Mouse (Mus musculus) limb, embryonic 10.5 days (tissue): ENCODE measurements at regions not wholly inside any gene's neighbourhood (a gene's known extent, or its start where the extent isn't known, plus 50 kb on each side); places are given as distances from the start of the nearest gene placed in this dataset.

Experiments used
- DNase-seq: peaks from one replicate; pipeline ENCODE4 v3.0.0-alpha.2; 2017; ENCODE audit warnings: low spot score
- H3K27ac ChIP-seq: fragments of 300-500 bp; sonication (generic); 2 replicates; pipeline ENCODE4 v1.5.1; 2016; ENCODE audit warnings: mild to moderate bottlenecking
- H3K27me3 ChIP-seq: fragments of 300-500 bp; sonication (generic); 2 replicates; pipeline ENCODE4 v1.6.1; 2016; ENCODE audit warnings: low read depth, mild to moderate bottlenecking; ENCODE audit not compliant: poor library complexity, severe bottlenecking
- H3K36me3 ChIP-seq: fragments of 300-500 bp; sonication (generic); 2 replicates; pipeline ENCODE4 v1.6.1; 2016; ENCODE audit warnings: mild to moderate bottlenecking, moderate library complexity
- H3K4me1 ChIP-seq: fragments of 300-500 bp; sonication (generic); 2 replicates; pipeline ENCODE4 v1.6.1; 2016
- H3K4me3 ChIP-seq: fragments of 300-500 bp; sonication (generic); 2 replicates; pipeline ENCODE4 v1.5.1; 2016; ENCODE audit warnings: mild to moderate bottlenecking, moderate library complexity
- H3K9me3 ChIP-seq: fragments of 300-500 bp; sonication (generic); replicated peaks from 2 replicates; pipeline ENCODE4 v1.6.1; 2016; ENCODE audit warnings: mild to moderate bottlenecking
- WGBS: fragments of 180-500 bp; shearing (Covaris S2); methylation state at CpG from one replicate; pipeline ENCODE4 v1.1.7; 2016; 5-methylcytosine and 5-hydroxymethylcytosine counted together

- Histone ChIP-seq H3K36me3 (no peaks in the 10 kb centered on the region), H3K27ac (no peak overlapping the region), H3K9me3 (no peaks in the 10 kb centered on the region), H3K4me1 (0 out of 2 replicates have a peak, but pooled peaks cover 6% of the 10 kb centered on the region), H3K4me3 (no peak overlapping the region), H3K27me3 (peaks cover 40% of the 10 kb centered on the region)
- 70% methylated on average over 12 of the region's 12 CpGs for WGBS
- no peak for DNase-seq
Measured at GRCm38 (mm10) chr11:84722658-84723201, 96.6 kb downstream of the Mrm1 start.

DNA sequence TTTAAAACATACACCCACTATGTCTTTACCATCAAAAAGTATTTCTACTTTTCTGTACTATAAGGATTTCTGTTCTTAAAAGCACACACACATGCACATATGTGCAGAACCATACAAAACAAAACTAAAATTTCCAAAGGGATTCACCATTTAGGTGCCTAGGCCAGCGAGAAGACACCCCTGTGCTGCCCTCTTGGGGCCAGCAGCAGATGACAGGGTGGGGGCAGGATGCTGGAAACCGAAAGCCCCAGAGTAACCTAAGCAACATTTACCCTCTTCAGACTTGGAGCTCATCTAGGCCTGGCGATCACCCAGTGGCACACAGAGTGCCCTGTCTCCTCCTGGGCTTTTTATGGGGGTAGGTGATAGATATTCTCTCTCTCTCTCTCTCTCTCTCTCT, 97.3 kb downstream of the Mrm1 start:
- Histone ChIP-seq H3K27me3 (peaks cover 40% of the 10 kb centered on the region), H3K4me3 (no peak overlapping the region), H3K36me3 (no peaks in the 10 kb centered on the region), H3K4me1 (0 out of 2 replicates have a peak, but pooled peaks cover 6% of the 10 kb centered on the region), H3K27ac (no peak overlapping the region), H3K9me3 (no peaks in the 10 kb centered on the region)
- 30% methylated on average over 3 of the region's 3 CpGs for WGBS
- DNase-seq = no peak

- no peaks in the 10 kb centered on the region for H3K36me3 ChIP-seq
- H3K9me3 ChIP-seq = no peaks in the 10 kb centered on the region
- H3K4me1 ChIP-seq = 0 out of 2 replicates have a peak, but pooled peaks cover 3% of the 10 kb centered on the region
- H3K27me3 ChIP-seq = peaks cover 37% of the 10 kb centered on the region
- no peak for DNase-seq
- H3K27ac ChIP-seq = no peak overlapping the region
- H3K4me3 ChIP-seq = no peak overlapping the region
- WGBS = 70% methylated on average over 2 of the region's 2 CpGs
Measured at GRCm38 (mm10) chr11:84721150-84721549, 98.2 kb downstream of the Mrm1 start.

DNA sequence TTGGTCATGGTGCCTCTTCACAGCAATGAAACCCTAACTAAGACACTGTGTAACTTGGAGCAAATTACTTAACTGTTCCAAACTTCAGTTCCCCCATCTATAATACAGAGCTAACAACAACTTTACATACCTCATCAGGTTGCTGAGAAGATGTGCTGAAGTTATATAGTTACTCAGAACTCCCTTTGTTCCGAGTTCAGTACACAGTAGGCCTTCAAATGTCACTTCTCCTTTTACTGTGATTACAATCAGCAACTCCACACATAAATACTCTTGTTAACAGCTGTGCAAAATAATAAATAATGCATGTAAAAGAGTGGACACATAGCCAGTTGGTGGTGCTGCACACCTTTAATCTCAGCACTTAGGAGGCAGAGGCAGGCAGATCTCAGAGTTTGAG, 99.5 kb downstream of the Mrm1 start:
- no peaks in the 10 kb centered on the region for H3K36me3 ChIP-seq
- no peak for DNase-seq
- no peaks in the 10 kb centered on the region for H3K9me3 ChIP-seq
- peaks cover 3% of the 10 kb centered on the region for H3K4me1 ChIP-seq
- peaks cover 30% of the 10 kb centered on the region for H3K27me3 ChIP-seq
- H3K4me3 ChIP-seq = no peak overlapping the region
- 88% methylated on average over 1 of the region's 1 CpGs for WGBS
- no peak overlapping the region for H3K27ac ChIP-seq

DNA sequence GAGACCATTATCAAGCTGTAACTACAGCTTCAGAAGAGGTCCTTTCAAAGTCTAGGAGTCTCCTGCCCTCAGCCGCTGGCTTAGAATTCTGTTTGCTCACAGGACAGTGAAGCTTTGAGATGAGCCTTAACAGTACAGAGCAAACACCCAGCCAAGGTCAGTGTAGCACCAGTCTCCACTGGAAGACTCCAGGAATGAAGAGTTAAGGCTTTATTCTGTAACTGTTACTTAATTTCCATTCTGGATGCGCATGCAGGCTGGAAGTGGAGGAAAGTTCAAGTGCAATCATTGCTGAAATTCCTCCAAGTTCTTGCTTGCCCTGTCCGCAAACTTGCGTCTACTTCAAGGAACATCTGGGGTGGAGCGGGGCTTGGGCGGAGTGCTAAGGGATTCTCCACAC, 106.6 kb downstream of the Mrm1 start:
- Histone ChIP-seq H3K4me1 (peaks cover 59% of the 10 kb centered on the region), H3K4me3 (no peak overlapping the region), H3K9me3 (no peaks in the 10 kb centered on the region), H3K36me3 (no peaks in the 10 kb centered on the region), H3K27me3 (peaks cover 18% of the 10 kb centered on the region), H3K27ac (no peak overlapping the region)
- 93% methylated on average over 6 of the region's 6 CpGs for WGBS
- no peak for DNase-seq

GRCm38 (mm10) chr11:84711886-84712285, 107.4 kb downstream of the Mrm1 start:
- no peaks in the 10 kb centered on the region for H3K9me3 ChIP-seq
- 68% methylated on average over 6 of the region's 6 CpGs for WGBS
- peaks cover 25% of the 10 kb centered on the region for H3K27me3 ChIP-seq
- H3K4me1 ChIP-seq = peaks cover 67% of the 10 kb centered on the region
- H3K36me3 ChIP-seq = no peaks in the 10 kb centered on the region
- H3K27ac ChIP-seq = no peak overlapping the region
- no peak overlapping the region for H3K4me3 ChIP-seq
- no peak for DNase-seq

- Histone ChIP-seq H3K27ac (peak overlapping the region; percentile 56), H3K9me3 (no peaks in the 10 kb centered on the region), H3K4me1 (peaks cover 61% of the 10 kb centered on the region), H3K36me3 (no peaks in the 10 kb centered on the region), H3K27me3 (peaks cover 40% of the 10 kb centered on the region), H3K4me3 (no peak overlapping the region)
- 58% methylated on average over 10 of the region's 10 CpGs for WGBS
- no peak for DNase-seq
Measured at GRCm38 (mm10) chr11:84708222-84708730, 111.0 kb downstream of the Mrm1 start.

GRCm38 (mm10) chr11:84707772-84708171, 111.5 kb downstream of the Mrm1 start:
- peaks cover 45% of the 10 kb centered on the region for H3K27me3 ChIP-seq
- WGBS = 12% methylated on average over 10 of the region's 10 CpGs
- H3K27ac ChIP-seq = peak overlapping the region; percentile 78
- H3K4me1 ChIP-seq = peaks cover 58% of the 10 kb centered on the region
- peak; percentile 52 for DNase-seq
- peak overlapping the region; percentile 35 for H3K4me3 ChIP-seq
- no peaks in the 10 kb centered on the region for H3K36me3 ChIP-seq
- no peaks in the 10 kb centered on the region for H3K9me3 ChIP-seq

- no peak overlapping the region for H3K4me3 ChIP-seq
- peaks cover 59% of the 10 kb centered on the region for H3K4me1 ChIP-seq
- peaks cover 47% of the 10 kb centered on the region for H3K27me3 ChIP-seq
- peak overlapping the region; percentile 78 for H3K27ac ChIP-seq
- H3K9me3 ChIP-seq = no peaks in the 10 kb centered on the region
- H3K36me3 ChIP-seq = no peaks in the 10 kb centered on the region
- WGBS = 56% methylated on average over 6 of the region's 6 CpGs
- DNase-seq = no peak
Measured at GRCm38 (mm10) chr11:84706692-84707091, 112.6 kb downstream of the Mrm1 start.

- H3K4me1 ChIP-seq = peaks cover 24% of the 10 kb centered on the region
- 12% methylated on average over 28 of the region's 28 CpGs for WGBS
- 0 out of 2 replicates have a peak overlapping the region, but pooled peaks have one; percentile 2 for H3K4me3 ChIP-seq
- peaks cover 75% of the 10 kb centered on the region for H3K27me3 ChIP-seq
- H3K36me3 ChIP-seq = no peaks in the 10 kb centered on the region
- no peak overlapping the region for H3K27ac ChIP-seq
- DNase-seq = no peak
- no peaks in the 10 kb centered on the region for H3K9me3 ChIP-seq
Measured at GRCm38 (mm10) chr11:84701319-84702175, 117.8 kb downstream of the Mrm1 start.

GRCm38 (mm10) chr11:84697521-84697920, 121.8 kb downstream of the Mrm1 start:
- no peaks in the 10 kb centered on the region for H3K36me3 ChIP-seq
- no peak for DNase-seq
- peaks cover 67% of the 10 kb centered on the region for H3K27me3 ChIP-seq
- WGBS = 47% methylated on average over 5 of the region's 5 CpGs
- peaks cover 21% of the 10 kb centered on the region for H3K4me1 ChIP-seq
- H3K27ac ChIP-seq = no peak overlapping the region
- H3K9me3 ChIP-seq = no peaks in the 10 kb centered on the region
- H3K4me3 ChIP-seq = no peak overlapping the region

DNA sequence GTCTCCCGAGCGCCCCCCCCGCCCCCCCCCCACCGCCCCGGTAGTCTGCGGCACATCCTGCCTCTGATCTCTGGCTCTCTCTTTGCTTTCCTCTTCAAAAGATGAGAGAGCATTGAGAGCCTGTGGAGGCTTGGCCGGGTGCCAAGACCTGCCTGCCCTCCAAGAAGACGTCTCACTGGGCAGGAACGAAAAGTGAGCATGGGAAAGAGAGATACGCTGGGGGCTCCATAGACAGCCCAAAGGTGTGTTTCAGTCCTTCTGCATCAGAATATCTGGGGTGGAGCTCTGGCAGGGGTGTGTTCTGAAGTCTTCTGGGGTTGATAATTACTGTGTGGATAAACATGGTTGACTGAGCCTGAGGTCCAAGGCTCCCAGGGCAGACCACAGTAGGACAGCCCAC, 126.7 kb downstream of the Mrm1 start:
- H3K27me3 ChIP-seq = peaks cover 26% of the 10 kb centered on the region; the same call in 1 of the 2 replicates
- DNase-seq = no peak

More for the DNA sequence above, 126.7 kb downstream of the Mrm1 start:
- no peak overlapping the region for H3K4me3 ChIP-seq
- peaks cover 19% of the 10 kb centered on the region for H3K4me1 ChIP-seq
- H3K27ac ChIP-seq = no peak overlapping the region
- H3K36me3 ChIP-seq = no peaks in the 10 kb centered on the region
- H3K9me3 ChIP-seq = no peaks in the 10 kb centered on the region
- 36% methylated on average over 10 of the region's 10 CpGs for WGBS
